Mouse (Mus musculus): Measurements from ENCODE around the gene Prr13. TPM values are rescaled to one million over a fixed set of nuclear protein-coding genes. Genes with fewer than 3 reads are reported as not detected.

The Prr13 gene
- polyA plus RNA-seq, 1 experiment from 2014 or later, result 87.7 TPM

- ATAC-seq (ENCODE audit: low FRiP score, low TSS enrichment), result no peak
- H3K4me2 ChIP-seq (replicated peaks; ENCODE audit: low read depth, low read length), result no peak overlapping the region
- WGBS, result 34% methylated on average over 6 of the region's 6 CpGs
- H3K9ac ChIP-seq (ENCODE audit: low read depth, low read length), result no peak overlapping the region
- H3K9me3 ChIP-seq (ENCODE audit: control insufficient read depth, low read length), result no peaks in the 10 kb centered on the region
- no peak overlapping the region for H3K4me3 ChIP-seq (ENCODE audit: low read length)
- H3K36me3 ChIP-seq (ENCODE audit: control insufficient read depth, insufficient read depth, low read length), result no peaks in the 10 kb centered on the region
- H3K27me3 ChIP-seq (ENCODE audit: control insufficient read depth, insufficient read depth, low read length), result no peaks in the 10 kb centered on the region
- H3K27ac ChIP-seq (ENCODE audit: low read depth, low read length), result no peak overlapping the region
- H3K4me1 ChIP-seq (ENCODE audit: control insufficient read depth, insufficient read depth, low read length), result peaks cover 9% of the 10 kb centered on the region
Observed at GRCm38 (mm10) chr15:102455993-102456392, 2.8 kb upstream of the Prr13 start.

GRCm38 (mm10) chr15:102458050-102458736 is 635 bp upstream of the Prr13 start:
- Histone ChIP-seq H3K27ac (ENCODE audit: low read depth, low read length) (no peak overlapping the region), H3K4me2 (replicated peaks; ENCODE audit: low read depth, low read length) (peak overlapping the region; percentile 55), H3K36me3 (ENCODE audit: control insufficient read depth, insufficient read depth, low read length) (0 out of 2 replicates have a peak, but pooled peaks cover 3% of the 10 kb centered on the region), H3K4me1 (ENCODE audit: control insufficient read depth, insufficient read depth, low read length) (peaks cover 9% of the 10 kb centered on the region), H3K27me3 (ENCODE audit: control insufficient read depth, insufficient read depth, low read length) (no peaks in the 10 kb centered on the region), H3K9me3 (ENCODE audit: control insufficient read depth, low read length) (no peaks in the 10 kb centered on the region), H3K4me3 (ENCODE audit: low read length) (peak overlapping the region; percentile 46), H3K9ac (ENCODE audit: low read depth, low read length) (no peak overlapping the region)
- 86% methylated on average over 5 of the region's 5 CpGs for whole genome bisulfite sequencing
- no peak for ATAC-seq (ENCODE audit: low FRiP score, low TSS enrichment)

GRCm38 (mm10) chr15:102459381-102459780 is 553 bp downstream of the Prr13 start:
- 31% methylated on average over 6 of the region's 6 CpGs for WGBS
- peak overlapping the region; percentile 49 for H3K9ac ChIP-seq (ENCODE audit: low read depth, low read length)
- peak overlapping the region; percentile 46 for H3K4me3 ChIP-seq (ENCODE audit: low read length)
- H3K36me3 ChIP-seq (ENCODE audit: control insufficient read depth, insufficient read depth, low read length), result 0 out of 2 replicates have a peak, but pooled peaks cover 3% of the 10 kb centered on the region
- ATAC-seq (ENCODE audit: low FRiP score, low TSS enrichment), result no peak
- H3K9me3 ChIP-seq (ENCODE audit: control insufficient read depth, low read length), result no peaks in the 10 kb centered on the region
- H3K4me2 ChIP-seq (replicated peaks; ENCODE audit: low read depth, low read length), result peak overlapping the region; percentile 55
- peaks cover 9% of the 10 kb centered on the region for H3K4me1 ChIP-seq (ENCODE audit: control insufficient read depth, insufficient read depth, low read length)
- no peak overlapping the region for H3K27ac ChIP-seq (ENCODE audit: low read depth, low read length)
- H3K27me3 ChIP-seq (ENCODE audit: control insufficient read depth, insufficient read depth, low read length), result no peaks in the 10 kb centered on the region

GRCm38 (mm10) chr15:102459847-102460246 is 1.0 kb downstream of the Prr13 start:
- H3K36me3 ChIP-seq (ENCODE audit: control insufficient read depth, insufficient read depth, low read length), result 0 out of 2 replicates have a peak, but pooled peaks cover 3% of the 10 kb centered on the region
- no peaks in the 10 kb centered on the region for H3K27me3 ChIP-seq (ENCODE audit: control insufficient read depth, insufficient read depth, low read length)
- no peaks in the 10 kb centered on the region for H3K9me3 ChIP-seq (ENCODE audit: control insufficient read depth, low read length)
- no peak overlapping the region for H3K27ac ChIP-seq (ENCODE audit: low read depth, low read length)
- WGBS, result 73% methylated on average over 5 of the region's 5 CpGs
- H3K4me3 ChIP-seq (ENCODE audit: low read length), result peak overlapping the region; percentile 46; the same call in 1 of the 2 replicates
- peak overlapping the region; percentile 18; the same call in 1 of the 2 replicates for H3K9ac ChIP-seq (ENCODE audit: low read depth, low read length)
- H3K4me1 ChIP-seq (ENCODE audit: control insufficient read depth, insufficient read depth, low read length), result peaks cover 9% of the 10 kb centered on the region
- no peak for ATAC-seq (ENCODE audit: low FRiP score, low TSS enrichment)
- H3K4me2 ChIP-seq (replicated peaks; ENCODE audit: low read depth, low read length), result peak overlapping the region; percentile 55

- 60% methylated on average over 12 of the region's 12 CpGs for WGBS
- Histone ChIP-seq H3K4me3 (ENCODE audit: low read length) (no peak overlapping the region), H3K4me2 (replicated peaks; ENCODE audit: low read depth, low read length) (peak overlapping the region; percentile 19; the same call in 1 of the 2 replicates), H3K36me3 (ENCODE audit: control insufficient read depth, insufficient read depth, low read length) (0 out of 2 replicates have a peak, but pooled peaks cover 3% of the 10 kb centered on the region), H3K27ac (ENCODE audit: low read depth, low read length) (no peak overlapping the region), H3K4me1 (ENCODE audit: control insufficient read depth, insufficient read depth, low read length) (peaks cover 9% of the 10 kb centered on the region), H3K9me3 (ENCODE audit: control insufficient read depth, low read length) (no peaks in the 10 kb centered on the region), H3K27me3 (ENCODE audit: control insufficient read depth, insufficient read depth, low read length) (no peaks in the 10 kb centered on the region), H3K9ac (ENCODE audit: low read depth, low read length) (no peak overlapping the region)
- ATAC-seq (ENCODE audit: low FRiP score, low TSS enrichment), result no peak
Observed at GRCm38 (mm10) chr15:102460409-102460808, 1.6 kb downstream of the Prr13 start.

- no peak overlapping the region for H3K9ac ChIP-seq (ENCODE audit: low read depth, low read length)
- H3K4me1 ChIP-seq (ENCODE audit: control insufficient read depth, insufficient read depth, low read length), result peaks cover 9% of the 10 kb centered on the region
- WGBS, result 44% methylated on average over 4 of the region's 4 CpGs
- no peak overlapping the region for H3K4me2 ChIP-seq (replicated peaks; ENCODE audit: low read depth, low read length)
- H3K36me3 ChIP-seq (ENCODE audit: control insufficient read depth, insufficient read depth, low read length), result 0 out of 2 replicates have a peak, but pooled peaks cover 3% of the 10 kb centered on the region
- H3K9me3 ChIP-seq (ENCODE audit: control insufficient read depth, low read length), result no peaks in the 10 kb centered on the region
- H3K27ac ChIP-seq (ENCODE audit: low read depth, low read length), result no peak overlapping the region
- no peaks in the 10 kb centered on the region for H3K27me3 ChIP-seq (ENCODE audit: control insufficient read depth, insufficient read depth, low read length)
- ATAC-seq (ENCODE audit: low FRiP score, low TSS enrichment), result no peak
- no peak overlapping the region for H3K4me3 ChIP-seq (ENCODE audit: low read length)
Observed at GRCm38 (mm10) chr15:102460971-102461370, 2.1 kb downstream of the Prr13 start.

- Histone ChIP-seq H3K4me1 (ENCODE audit: control insufficient read depth, insufficient read depth, low read length) (peaks cover 9% of the 10 kb centered on the region), H3K36me3 (ENCODE audit: control insufficient read depth, insufficient read depth, low read length) (0 out of 2 replicates have a peak, but pooled peaks cover 3% of the 10 kb centered on the region), H3K4me2 (replicated peaks; ENCODE audit: low read depth, low read length) (no peak overlapping the region), H3K4me3 (ENCODE audit: low read length) (no peak overlapping the region), H3K27ac (ENCODE audit: low read depth, low read length) (no peak overlapping the region), H3K27me3 (ENCODE audit: control insufficient read depth, insufficient read depth, low read length) (no peaks in the 10 kb centered on the region), H3K9ac (ENCODE audit: low read depth, low read length) (no peak overlapping the region), H3K9me3 (ENCODE audit: control insufficient read depth, low read length) (no peaks in the 10 kb centered on the region)
- 81% methylated on average over 9 of the region's 9 CpGs for WGBS
- no peak for ATAC-seq (ENCODE audit: low FRiP score, low TSS enrichment)
Observed at GRCm38 (mm10) chr15:102461430-102462075, 2.7 kb downstream of the Prr13 start.

- H3K9ac ChIP-seq (ENCODE audit: low read depth, low read length), result no peak overlapping the region
- no peak overlapping the region for H3K4me2 ChIP-seq (replicated peaks; ENCODE audit: low read depth, low read length)
- ATAC-seq (ENCODE audit: low FRiP score, low TSS enrichment), result no peak
- peaks cover 9% of the 10 kb centered on the region for H3K4me1 ChIP-seq (ENCODE audit: control insufficient read depth, insufficient read depth, low read length)
- 0 out of 2 replicates have a peak, but pooled peaks cover 3% of the 10 kb centered on the region for H3K36me3 ChIP-seq (ENCODE audit: control insufficient read depth, insufficient read depth, low read length)
- H3K27ac ChIP-seq (ENCODE audit: low read depth, low read length), result no peak overlapping the region
- H3K4me3 ChIP-seq (ENCODE audit: low read length), result no peak overlapping the region
- H3K9me3 ChIP-seq (ENCODE audit: control insufficient read depth, low read length), result no peaks in the 10 kb centered on the region
- H3K27me3 ChIP-seq (ENCODE audit: control insufficient read depth, insufficient read depth, low read length), result no peaks in the 10 kb centered on the region
Observed at GRCm38 (mm10) chr15:102463666-102464065, 4.8 kb downstream of the Prr13 start.
